Mouse (Mus musculus) cerebellum, adult 11-12 months (tissue): ENCODE data around the gene Efhb.

ENCODE experiments used
- DNase-seq: peaks from one replicate; pipeline ENCODE4 v3.0.0; 2022

Efhb gene

DNA sequence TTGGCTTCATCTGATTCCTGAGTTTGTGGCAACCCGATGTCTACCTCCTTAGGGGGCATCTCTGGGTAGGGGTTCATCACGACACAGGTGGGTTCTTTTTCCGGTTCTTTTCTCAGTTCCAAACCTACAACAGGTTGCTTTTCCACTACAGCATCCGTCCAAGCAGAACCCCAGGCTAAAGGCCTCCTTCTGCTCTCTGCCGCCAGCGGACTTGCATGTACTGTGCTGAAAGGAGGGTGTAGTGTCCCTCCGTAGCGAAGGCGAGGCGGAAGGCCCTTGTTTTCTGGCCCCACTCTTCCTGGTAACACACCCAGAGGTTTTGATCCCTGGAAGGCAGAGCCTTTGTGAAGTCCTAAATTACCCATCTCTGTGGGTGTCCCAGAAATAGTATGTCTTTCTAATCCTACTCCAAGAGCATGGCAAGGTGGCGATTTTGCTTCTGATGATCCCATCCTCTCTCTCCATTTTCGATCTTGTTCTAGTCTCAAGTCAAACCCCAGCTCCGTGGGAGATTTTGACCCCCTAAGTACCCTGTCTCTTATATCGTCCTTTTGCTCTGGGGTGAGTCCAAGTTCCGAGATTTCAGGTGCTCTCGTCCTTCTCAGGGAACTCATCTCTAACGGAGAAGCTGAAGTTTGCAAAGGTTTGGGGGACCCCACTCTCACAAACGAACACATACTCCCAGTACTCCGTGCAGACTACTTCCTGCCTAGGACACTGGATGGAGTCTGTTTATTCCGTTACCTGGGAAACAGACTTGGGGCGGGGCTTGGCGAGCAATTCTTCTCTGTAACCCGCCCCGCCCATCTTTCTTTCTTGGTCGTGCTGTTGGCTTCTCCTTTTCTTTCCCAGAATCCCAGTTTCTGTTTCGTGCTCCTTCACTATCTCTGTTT is at the start of gene Efhb:
TSS of gene Efhb (minus strand) at position 719 of the 893 bp plus-strand sequence.
- peak; percentile 42 for DNase-seq

DNA sequence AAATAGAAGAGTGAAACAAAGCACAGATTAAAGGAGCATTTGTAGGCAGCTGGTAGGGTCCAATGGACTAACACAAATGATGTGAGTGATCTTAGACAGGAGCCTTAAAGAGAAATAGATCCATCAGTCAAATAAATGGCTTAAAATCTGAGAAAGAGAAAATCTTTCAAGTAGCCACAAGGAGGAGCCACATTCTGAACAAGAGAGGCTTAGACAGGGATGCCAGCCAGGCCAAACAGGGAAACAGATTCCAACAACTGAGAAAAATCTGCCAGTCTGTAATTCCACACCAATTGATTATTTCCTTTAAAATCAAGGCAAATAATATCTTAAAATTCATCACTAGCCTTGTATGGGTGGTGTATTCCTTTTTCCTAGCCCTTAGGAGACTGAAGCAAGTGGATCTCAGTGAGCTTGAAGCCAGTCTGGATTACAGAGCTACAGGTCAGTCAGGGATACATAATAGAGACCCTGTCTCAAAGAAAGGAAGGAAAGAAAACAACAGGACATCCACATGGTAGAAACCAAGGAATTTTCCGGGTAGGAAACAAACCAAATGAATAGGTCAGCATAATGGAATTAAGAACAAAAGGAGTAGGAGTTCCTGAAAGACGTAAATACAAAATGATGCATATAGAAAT is 49.3 kb upstream of the Efhb start:
- peak; percentile 19 for DNase-seq

DNA sequence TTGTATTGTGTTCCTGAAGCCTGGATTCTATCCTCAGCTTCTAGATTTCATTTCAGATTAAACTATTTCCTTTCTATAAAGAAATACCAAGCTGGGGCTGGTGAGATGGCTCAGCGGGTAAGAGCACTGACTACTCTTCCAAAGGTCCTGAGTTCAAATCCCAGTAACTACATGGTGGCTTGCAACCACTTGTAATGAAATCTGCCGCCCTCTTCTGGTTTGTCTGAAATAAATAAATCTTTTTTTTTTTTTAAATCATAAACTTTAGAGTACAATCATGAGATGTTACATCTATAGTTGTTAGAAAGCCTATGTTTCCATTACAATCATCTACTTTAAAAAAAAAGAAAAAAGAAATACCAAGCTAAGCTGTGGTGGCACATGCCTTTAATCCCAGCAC is 39.8 kb upstream of the Efhb start:
- no peak for DNase-seq

DNA sequence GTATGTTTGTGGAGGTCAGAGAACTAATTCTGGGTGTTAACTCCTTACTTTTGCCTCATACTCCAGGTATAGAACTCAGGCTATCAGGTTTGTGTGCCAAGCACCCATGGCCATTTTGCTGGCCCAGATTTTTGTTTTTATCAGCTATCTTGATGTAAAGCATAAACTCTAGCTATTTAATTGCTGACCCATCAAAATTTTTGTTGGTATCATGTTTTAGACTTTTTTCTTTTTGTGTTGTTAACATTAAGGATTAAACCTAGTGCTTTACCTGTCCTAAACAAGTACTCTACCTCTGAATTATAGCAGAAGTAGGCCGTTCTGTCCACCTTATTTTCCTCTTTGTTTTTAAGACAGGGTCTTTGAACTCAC is 25.9 kb upstream of the Efhb start:
- DNase-seq: no peak

DNA sequence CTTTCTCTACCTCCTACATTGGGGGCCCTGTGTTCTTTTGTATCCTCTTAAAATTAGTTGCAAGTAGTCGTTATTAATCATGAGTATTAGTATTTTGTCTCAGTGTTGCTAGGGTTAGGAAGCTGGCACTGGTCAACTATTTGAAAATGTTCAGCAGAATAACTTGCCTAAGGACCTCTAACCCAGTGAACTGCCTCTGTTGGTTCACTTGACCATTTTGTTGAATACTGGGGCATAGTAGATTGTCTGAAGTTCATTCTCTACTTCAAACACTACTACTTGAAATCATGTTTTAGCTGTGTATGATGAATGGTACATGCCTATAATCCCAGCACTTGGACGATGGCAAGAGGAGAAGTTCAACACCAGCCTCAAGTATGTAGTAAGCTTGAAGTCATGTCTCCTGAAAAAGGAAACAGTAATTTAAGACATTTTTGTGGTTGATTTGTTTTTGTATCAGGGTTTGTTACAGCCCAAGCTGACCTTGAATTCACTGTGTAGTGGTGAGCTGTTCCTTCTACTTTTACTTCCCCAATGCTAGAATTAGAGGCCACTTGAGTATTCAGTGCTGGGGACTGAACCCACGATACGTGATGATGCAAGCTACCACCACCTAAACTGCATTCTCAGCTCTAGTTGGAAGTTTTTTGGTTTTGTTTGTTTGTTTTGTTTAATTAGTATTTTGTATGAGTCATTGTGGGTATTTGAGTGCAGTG is 25.3 kb upstream of the Efhb start:
- no peak for DNase-seq

DNA sequence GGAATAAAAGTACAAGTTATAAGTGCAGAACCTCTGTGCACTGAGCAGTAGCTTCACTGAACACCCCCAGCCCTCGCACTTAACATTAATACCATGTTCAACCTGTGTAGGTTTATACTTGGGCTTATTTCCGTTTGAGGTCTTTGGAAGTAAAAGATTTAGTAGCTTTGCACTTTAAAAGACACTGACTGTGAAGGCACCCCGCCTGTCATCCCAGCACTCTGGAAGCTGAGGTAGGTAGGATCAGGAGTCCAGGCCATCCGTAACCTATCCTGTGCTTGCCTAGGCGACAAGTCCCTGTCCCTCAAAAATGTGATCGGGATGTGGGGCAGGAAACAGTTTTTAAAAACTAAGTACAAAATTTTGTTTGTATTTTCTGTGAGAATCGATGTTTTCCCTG is 17.3 kb upstream of the Efhb start:
- DNase-seq: no peak

DNA sequence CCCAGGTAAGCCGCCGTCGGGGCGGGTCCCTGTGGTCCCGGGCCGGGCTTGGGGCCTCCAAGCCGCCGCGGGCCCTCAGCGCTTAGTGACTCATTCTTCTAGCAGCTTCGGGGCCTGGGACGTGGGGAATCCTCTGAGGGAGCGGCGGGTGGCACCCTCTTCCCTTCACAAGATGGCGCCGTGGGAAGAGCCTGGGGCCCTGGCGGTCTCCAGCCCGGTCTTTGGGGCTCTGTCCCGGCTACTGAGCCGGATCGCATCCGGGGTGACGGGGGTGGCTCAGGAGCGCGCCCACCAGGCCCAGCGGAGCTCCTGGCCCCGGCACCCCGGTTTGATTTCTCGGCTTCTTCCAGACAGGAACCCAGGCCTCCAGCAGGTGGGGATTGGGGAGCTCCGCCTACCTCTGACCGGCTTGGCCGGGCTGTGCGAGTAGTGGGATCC is 16.5 kb upstream of the Efhb start:
- DNase-seq: peak; percentile 63

DNA sequence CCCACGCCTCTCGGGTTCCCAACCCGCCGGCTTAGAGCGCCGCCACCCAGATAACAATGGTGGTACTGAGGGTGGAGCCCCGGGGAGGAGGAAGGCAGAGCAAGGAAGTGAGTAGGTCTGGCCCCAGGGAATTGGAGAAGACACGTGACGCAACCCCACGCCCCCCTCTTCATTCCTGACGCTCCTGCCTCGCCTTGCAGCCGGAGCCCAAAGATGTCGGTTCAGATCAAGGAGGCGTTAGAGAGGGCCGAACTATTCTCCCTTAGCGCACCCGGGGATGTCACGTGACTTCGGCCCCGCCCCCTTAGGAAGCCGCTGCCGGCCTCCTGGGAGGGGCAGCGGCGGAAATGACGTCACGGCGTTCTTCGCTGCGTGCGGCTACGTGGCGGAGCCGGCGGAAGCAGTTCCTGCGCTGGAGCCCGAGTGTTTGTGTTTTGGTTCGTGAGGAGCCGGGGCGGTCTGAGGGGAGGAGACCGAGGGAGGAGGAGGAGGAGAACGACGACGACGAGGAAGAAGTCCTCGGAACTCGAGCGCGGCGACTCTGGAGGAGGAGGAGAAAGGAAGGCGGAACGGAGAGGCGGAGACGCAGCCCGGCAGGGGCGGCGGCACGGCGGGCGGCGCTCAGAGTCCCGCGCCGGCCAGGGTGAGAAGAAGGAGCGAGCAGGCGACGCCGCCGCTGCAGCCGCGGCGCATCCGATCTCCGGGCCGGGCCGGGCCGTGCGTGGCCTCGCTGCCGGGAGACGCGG is 15.9 kb upstream of the Efhb start, which contains the start of gene Rab5a:
TSS of gene Rab5a (plus strand) at position 377 of the 746 bp plus-strand sequence.
- peak; percentile 98 for DNase-seq

DNA sequence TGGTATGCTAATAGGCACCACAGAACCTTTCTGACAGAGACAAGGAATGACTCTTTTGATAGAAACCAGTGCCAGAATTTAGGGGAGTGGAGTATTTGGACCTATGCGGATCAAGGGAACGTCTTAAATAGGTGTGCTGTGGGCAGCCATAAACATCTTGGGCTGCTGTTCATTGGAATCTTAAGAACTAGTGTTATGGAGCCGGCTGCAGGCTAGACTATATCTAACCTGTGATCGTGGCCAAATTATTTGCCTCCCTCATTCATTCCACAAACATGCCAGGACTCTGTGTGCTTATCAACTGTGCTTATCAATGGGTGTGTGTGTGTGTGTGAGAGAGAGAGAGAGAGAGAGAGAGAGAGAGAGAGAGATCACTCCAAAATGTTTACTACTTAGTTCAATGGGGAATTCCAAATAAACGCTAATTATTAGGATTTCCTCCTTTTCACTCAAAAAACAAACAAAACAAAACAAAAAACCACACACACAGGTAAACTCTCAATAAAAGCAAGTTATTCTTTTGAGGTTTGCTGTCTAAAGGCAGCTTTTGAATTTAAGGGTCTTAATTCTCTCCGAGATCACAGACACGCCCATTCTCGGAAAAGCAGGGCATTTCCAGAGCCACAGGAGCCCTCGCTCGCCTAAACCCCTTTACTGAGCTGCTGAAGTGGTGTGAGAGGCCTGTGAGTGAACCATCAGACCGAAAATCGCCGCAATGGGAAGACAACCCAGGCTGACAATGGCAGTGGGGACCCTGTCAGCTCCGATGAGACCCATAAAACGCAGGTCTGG is 15.1 kb upstream of the Efhb start:
- no peak for DNase-seq

DNA sequence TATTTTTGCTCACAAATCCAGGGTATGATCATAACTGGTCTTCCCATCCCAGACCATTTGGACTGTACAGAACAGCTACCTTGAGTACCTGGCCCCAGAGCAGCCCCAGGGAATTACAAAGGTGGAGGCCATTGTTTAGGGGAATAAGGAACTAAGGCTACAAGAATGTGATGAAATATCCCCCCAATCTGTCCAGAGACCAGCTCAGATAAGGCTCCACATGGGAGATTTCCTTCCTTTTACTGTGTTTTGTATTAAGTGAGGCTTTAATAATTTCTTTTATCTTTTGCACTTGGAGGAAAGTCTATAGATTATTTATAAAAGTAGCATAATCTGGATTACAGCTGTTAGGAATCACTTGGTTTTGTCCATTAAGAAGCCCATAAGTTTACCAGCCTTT is 5.6 kb upstream of the Efhb start:
- DNase-seq: no peak

DNA sequence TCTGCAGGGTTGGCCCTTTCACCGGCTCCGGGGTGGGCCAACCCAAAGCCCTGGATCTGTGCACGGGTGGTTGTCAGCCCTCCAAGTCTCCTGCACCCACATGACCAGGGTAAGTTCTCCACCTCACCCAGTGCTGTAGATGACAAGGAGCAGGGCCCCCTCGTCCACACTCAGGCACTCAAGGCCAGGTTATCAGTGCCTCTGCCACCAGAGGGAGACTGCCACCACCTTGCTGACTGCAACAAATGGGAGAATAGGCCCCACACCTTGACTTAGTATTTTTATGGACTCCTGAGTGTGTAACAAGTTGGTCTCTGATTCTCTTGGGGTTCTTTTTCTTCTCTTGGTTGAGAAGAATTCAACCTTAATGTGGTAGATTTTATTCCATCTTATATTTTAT is 2.4 kb upstream of the Efhb start:
- DNase-seq: no peak

DNA sequence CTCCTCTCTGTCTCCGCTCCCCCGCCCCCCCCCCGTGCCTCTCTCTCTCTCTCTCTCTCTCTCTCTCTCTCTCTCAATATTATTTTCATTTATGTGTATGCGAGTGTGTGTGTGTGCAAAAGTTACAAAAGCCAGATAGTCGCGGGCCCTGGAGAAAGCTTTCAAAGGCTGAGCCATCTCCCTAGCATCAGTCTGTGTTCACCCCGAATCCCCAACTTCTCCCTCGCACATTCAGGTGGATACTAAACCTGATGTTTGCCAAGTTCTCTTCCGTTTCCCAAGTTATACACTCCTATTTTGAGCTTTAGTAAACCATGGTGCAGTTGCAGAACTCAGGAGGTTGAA is 347 bp upstream of the Efhb start:
- no peak for DNase-seq

DNA sequence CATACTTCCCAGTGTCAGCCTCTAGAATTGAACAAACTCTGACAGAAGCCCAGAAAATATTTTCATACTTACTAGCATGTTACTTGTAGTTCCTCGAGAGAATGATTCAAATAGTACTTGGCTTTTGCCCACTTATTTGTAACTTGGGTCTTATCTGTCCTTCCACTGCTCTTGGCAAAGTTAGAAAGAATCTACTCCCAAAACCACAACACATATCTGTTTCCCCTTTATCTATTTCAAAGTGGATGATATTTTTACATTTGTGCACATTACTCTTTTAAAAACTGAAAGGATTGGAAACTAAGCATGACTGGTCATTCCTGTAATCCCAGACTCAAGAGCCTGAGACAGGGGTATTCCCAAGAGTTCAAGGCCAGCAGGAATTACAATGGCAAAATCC is 6.4 kb downstream of the Efhb start:
- no peak for DNase-seq

DNA sequence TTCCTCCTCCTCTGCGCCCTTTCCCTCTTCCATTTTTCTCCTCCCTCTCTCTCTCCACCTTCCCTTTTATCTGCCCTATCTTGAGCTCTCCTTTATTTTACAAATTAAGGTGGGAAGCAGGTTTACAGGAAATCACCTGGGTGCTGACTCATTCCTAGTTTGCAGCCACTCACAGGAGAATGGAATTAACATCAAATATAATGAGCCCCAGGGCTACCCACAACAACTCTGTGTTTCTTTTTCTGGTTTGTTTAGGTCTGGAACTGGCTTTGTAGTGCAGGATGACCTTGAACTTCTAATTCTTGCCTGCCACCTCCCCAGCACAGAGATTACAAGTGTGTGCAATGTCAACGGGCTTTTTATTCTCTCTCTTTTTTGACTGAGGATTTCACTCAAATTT is 7.0 kb downstream of the Efhb start:
- no peak for DNase-seq

DNA sequence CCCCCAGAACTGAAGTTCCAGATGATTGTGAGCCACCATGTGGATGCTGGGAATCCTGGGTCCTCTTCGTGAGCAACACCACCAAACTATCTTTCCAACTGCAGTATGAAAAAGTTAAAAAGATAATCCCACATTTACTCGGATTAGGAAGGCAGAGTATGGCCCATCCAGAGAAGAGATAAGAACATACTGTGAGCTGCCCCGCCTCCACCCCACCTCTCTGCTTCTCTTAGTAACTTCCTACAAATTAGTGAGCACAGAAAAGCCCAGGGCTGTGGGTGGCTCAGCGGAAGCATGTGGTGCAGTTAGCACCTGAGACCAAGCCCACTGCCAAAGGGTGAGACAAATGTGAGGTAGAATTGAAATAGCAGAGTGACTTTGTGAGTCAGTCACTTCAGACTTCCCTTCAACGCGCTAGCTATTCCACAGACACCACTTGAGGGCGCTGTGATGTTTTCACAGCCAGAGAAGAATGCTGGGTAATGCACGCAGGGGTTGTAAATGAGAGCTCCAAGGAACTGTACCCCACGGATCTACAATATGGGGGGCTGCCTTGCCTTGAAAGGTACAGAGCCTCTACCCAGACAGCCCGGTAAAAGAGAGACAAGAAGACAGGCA is 60.3 kb downstream of the Efhb start:
- no peak for DNase-seq

DNA sequence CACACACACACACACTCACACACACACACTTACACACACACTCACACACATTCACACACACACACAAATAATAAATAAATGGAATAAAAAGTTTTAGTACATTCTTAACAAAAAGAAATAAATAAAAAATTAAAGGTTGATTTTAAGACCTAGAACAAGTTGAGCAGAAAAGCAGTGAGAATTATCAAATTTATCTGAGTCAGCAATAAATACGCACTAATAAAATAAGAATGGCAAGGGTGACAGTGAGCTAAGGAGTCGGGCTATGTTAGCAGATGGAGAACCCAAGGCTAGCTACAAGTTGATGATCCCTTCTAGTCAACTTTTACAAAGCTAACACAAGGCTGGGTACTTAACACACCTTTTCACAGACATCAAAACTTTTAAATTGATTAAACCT is 69.9 kb downstream of the Efhb start:
- no peak for DNase-seq

DNA sequence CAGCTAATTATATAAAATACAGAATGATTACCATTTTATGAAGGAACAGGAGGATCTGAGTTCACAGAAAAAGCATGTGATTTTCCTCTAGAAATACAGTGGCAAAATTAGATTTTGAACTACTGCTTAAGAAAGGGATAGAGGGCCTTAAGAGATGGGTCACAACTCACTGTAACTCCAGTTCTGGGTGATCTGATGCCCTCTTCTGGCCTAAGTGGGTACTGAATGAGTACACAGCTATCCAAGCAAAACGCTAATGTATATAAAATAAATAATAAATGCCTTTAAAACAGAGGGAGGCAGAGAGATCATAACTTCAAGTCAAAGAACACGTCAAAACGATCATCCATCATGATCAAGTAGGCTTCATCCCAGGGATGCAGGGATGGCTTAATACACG is 73.6 kb downstream of the Efhb start:
- no peak for DNase-seq

DNA sequence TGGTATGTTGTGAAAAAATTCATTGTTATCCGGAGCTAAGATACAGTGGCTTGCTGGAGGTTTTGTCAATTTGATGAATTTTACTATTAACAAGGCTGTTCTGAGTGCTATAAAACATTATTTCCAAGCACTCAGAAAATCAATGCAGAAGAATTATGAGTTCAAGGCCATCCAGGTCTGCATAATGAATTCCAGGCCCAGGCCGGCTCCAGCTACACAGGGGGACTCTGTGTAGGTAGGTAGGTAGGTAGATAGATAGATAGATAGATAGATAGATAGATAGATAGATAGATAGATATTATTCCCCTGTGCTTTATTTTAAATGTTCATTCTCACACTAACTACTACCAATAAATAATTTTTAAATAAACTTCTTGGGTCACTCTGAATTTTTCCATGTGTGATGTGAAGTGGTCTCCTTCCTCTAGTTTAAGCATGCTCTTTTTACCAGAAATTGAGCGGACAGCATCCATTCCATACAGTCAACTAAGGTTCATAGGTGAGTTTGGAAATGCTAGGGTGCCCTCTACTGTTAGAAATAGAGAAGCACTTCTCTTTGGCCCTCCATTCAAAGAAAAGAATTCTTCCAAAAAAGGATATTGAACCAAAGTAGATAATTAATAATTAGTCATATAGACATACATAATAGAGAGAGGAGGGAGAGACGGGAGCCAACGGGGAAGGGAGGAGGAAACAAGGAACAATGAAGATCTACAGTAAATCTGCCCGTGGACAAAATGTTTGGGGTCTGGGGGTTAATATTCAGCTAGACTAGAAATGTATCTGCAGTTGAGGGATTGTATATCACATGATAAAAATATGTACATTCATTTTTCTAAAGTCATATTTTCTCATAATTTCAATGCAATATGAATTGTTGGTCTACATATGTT is 75.3 kb downstream of the Efhb start:
- DNase-seq: no peak

DNA sequence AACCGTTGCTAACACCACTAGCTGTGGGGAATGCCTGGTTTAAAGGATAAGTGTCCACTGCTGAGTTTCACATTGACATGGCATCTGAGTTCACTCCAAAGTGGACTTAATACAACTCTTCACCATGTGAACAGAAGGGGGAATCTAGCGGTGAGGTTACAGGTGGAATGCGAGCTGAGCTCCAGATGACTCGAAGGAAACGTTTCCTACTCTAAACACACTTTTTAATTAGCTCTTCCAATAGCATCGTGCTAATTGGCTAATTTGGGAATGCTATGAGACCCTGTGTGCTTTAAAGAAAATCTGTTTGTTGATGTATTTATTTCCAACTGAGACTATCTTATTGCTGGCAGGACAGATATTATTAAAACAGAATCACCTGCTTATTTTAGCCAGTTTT is 76.3 kb downstream of the Efhb start:
- DNase-seq: no peak

DNA sequence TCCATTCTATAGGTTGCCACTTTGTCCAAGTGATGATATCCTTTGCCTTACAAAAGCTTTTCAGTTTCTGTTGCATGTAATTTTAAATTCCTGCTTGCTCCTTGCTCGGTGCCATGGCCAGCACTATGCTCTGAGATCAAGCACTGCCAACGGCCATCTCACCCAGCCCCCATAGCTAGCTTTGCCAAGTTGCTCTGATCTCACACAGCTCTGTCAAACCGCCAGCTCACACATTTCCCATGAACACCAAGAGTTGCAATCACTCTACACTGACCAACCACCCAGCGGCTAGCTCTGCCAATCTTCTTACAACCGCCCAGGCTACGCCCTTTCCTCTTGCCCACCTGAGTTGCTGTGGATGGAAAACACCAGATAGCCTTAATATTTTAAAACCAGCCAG is 99.0 kb downstream of the Efhb start:
- DNase-seq: no peak
